Mouse (Mus musculus) bone marrow, adult 2 months (tissue): ENCODE measurements around the gene Sgk1.

Experiments
- CTCF ChIP-seq: fragments of 200-500 bp; IDR thresholded peaks from 2 replicates; pipeline ENCODE4 v1.5.1; 2011; ENCODE audit warnings: low read length, control low read depth; ENCODE audit not compliant: control insufficient read depth, insufficient read depth
- POLR2A ChIP-seq: fragments of 200-500 bp; IDR thresholded peaks from 2 replicates; pipeline ENCODE4 v1.6.1; 2011; ENCODE audit warnings: low read depth, mild to moderate bottlenecking, control low read depth, low read length, borderline replicate concordance; ENCODE audit not compliant: control insufficient read depth

- TF ChIP-seq CTCF (no peak), POLR2A (no peak)
These were observed 17.4 kb downstream of the Sgk1 start for GRCm38 (mm10) chr10:21899397-21899796.
